Mouse (Mus musculus): ENCODE measurements around the gene B4galnt2.
"Not testable (repeated sequence)": the region's sequence is repeated elsewhere in the genome, so short reads cannot be mapped to it uniquely, and the experiment has no call there.

B4galnt2 gene

GRCm38 (mm10) chr11:95896446-95897179 lies 18.1 kb downstream of the B4galnt2 start:
- no peak for DNase-seq (ENCODE audit: low read depth, low spot score)

GRCm38 (mm10) chr11:95890462-95891051 lies 24.1 kb downstream of the B4galnt2 start:
- DNase-seq (ENCODE audit: low read depth, low spot score), result no peak

GRCm38 (mm10) chr11:95879861-95880260 lies 34.8 kb downstream of the B4galnt2 start:
- DNase-seq (ENCODE audit: low read depth, low spot score), result not testable (repeated sequence)

- DNase-seq (ENCODE audit: low read depth, low spot score), result peak; percentile 52
Measured at GRCm38 (mm10) chr11:95876296-95876695, 38.4 kb downstream of the B4galnt2 start.

GRCm38 (mm10) chr11:95875804-95876203 lies 38.9 kb downstream of the B4galnt2 start:
- DNase-seq (ENCODE audit: low read depth, low spot score), result no peak

GRCm38 (mm10) chr11:95869918-95870470 lies 44.7 kb downstream of the B4galnt2 start:
- DNase-seq (ENCODE audit: low read depth, low spot score), result no peak

GRCm38 (mm10) chr11:95869442-95869841 lies 45.2 kb downstream of the B4galnt2 start:
- DNase-seq (ENCODE audit: low read depth, low spot score), result no peak

- DNase-seq (ENCODE audit: low read depth, low spot score), result no peak
Measured at GRCm38 (mm10) chr11:95861397-95861796, 53.3 kb downstream of the B4galnt2 start.

GRCm38 (mm10) chr11:95860071-95860490 lies 54.6 kb downstream of the B4galnt2 start:
- peak; percentile 52 for DNase-seq (ENCODE audit: low read depth, low spot score)

GRCm38 (mm10) chr11:95859468-95859855 lies 55.2 kb downstream of the B4galnt2 start:
- DNase-seq (ENCODE audit: low read depth, low spot score), result peak; percentile 47

GRCm38 (mm10) chr11:95858528-95859467 lies 55.9 kb downstream of the B4galnt2 start:
- peak; percentile 93 for DNase-seq (ENCODE audit: low read depth, low spot score)

GRCm38 (mm10) chr11:95857716-95858527 lies 56.8 kb downstream of the B4galnt2 start:
- DNase-seq (ENCODE audit: low read depth, low spot score), result no peak

- no peak for DNase-seq (ENCODE audit: low read depth, low spot score)
Measured at GRCm38 (mm10) chr11:95857306-95857705, 57.4 kb downstream of the B4galnt2 start.

GRCm38 (mm10) chr11:95853684-95854083 lies 61.0 kb downstream of the B4galnt2 start:
- no peak for DNase-seq (ENCODE audit: low read depth, low spot score)

- DNase-seq (ENCODE audit: low read depth, low spot score), result no peak
Measured at GRCm38 (mm10) chr11:95850898-95851297, 63.8 kb downstream of the B4galnt2 start.

- no peak for DNase-seq (ENCODE audit: low read depth, low spot score)
Measured at GRCm38 (mm10) chr11:95844935-95845334, 69.8 kb downstream of the B4galnt2 start.

GRCm38 (mm10) chr11:95843421-95843950 lies 71.2 kb downstream of the B4galnt2 start:
- no peak for DNase-seq (ENCODE audit: low read depth, low spot score)

- DNase-seq (ENCODE audit: low read depth, low spot score), result no peak
Measured at GRCm38 (mm10) chr11:95842953-95843352, 71.7 kb downstream of the B4galnt2 start.

- no peak for DNase-seq (ENCODE audit: low read depth, low spot score)
Measured at GRCm38 (mm10) chr11:95842074-95842681, 72.5 kb downstream of the B4galnt2 start, which contains the start of gene Abi3. Gene Abi3, minus strand, starts transcription at chr11:95842476.

- no peak for DNase-seq (ENCODE audit: low read depth, low spot score)
Measured at GRCm38 (mm10) chr11:95841498-95841830, 73.2 kb downstream of the B4galnt2 start.
